Mouse (Mus musculus): Measurements from ENCODE around the gene Rexo2.
"Not testable (repeated sequence)": the region's sequence is repeated elsewhere in the genome, so short reads cannot be mapped to it uniquely, and the experiment has no call there.

The Rexo2 gene

DNA sequence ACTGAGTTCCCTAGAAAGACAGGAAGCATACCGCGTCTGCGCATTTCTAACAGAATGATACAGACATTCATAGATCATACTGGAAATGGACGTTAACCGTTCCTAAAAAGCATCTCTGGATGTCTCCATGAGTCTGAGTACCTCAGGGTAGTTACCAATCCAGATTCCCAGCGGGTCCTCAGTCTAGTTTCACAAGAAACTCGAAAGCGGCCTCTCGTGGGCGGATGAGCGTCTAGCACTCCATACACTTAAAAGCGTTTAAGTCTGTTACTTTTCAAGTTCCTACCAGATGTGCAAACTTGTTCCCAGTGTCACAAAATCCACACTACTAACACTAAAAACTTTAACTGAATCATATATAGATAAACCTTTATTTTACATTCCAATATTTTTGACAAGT lies 7.3 kb downstream of the Rexo2 start:
- no peak for DNase-seq (ENCODE audit: extremely low spot score)

GRCm38 (mm10) chr9:48472441-48473025 lies 7.9 kb downstream of the Rexo2 start:
- DNase-seq (ENCODE audit: extremely low spot score), result no peak

- not testable (repeated sequence) for DNase-seq (ENCODE audit: extremely low spot score)
Observed at GRCm38 (mm10) chr9:48467471-48467870, 13.0 kb downstream of the Rexo2 start.

DNA sequence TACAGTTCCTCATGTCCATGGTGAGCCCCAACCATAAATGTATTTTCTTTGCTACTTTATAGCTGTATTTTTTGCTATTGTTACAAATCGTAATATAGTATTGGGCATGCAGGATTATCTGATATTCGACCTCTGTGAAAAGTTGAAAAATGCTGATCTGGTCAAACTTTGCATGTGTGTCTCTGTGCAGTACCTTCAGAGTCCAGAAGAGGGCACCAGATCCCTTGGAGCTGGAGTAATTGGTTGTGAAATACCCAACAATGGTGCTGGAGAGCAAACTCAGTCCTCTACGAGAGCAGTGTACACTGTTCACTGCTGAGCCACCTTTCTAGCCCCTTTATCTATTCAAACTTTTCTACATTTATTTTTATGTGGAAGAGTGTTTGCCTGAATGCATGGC lies 13.6 kb downstream of the Rexo2 start:
- peak; percentile 53 for DNase-seq (ENCODE audit: extremely low spot score)

- DNase-seq (ENCODE audit: extremely low spot score), result no peak
Observed at GRCm38 (mm10) chr9:48465671-48466070, 14.8 kb downstream of the Rexo2 start.

- DNase-seq (ENCODE audit: extremely low spot score), result no peak
Observed at GRCm38 (mm10) chr9:48461545-48461944, 18.9 kb downstream of the Rexo2 start.

DNA sequence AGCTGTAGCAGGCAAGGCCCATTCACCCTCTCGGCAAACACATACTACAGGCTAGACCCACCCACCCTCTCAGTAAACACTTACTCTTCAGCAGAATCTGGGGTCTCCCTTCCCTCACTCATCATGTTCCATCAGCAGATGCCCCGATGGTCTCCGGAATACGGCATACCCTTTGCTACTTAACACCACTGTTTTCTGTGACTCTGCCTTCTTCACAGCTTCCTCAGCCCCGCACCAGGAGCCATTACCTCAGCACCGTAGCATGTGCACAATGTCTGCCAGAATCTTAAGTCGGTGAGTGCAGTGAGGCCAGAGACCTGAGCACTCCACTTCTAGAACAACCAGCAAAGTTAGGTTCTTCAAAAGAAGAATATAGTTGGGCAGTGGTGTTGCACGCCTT lies 19.7 kb downstream of the Rexo2 start:
- no peak for DNase-seq (ENCODE audit: extremely low spot score)

GRCm38 (mm10) chr9:48459391-48459790 lies 21.0 kb downstream of the Rexo2 start:
- no peak for DNase-seq (ENCODE audit: extremely low spot score)

GRCm38 (mm10) chr9:48458879-48459278 lies 21.5 kb downstream of the Rexo2 start:
- no peak for DNase-seq (ENCODE audit: extremely low spot score)

DNA sequence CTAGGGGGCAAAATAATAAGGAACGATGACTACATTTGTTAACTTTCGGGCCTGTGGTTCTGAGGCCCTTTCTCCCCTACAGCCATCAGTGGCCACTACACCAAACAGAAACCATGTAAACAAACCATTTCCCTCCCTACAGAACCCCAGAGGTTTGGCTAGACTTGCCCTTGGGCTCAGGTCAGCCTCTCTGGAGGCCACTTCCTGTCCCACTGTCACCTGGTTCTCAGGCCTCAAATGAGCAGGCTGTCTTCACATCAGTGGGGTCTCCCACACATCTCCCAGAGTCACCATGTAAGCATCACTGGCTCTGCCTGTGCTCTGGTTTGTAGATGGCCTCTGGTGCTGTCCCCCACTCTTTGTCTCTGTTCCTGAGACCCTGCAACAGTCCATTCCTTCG lies 24.5 kb downstream of the Rexo2 start:
- no peak for DNase-seq (ENCODE audit: extremely low spot score)

DNA sequence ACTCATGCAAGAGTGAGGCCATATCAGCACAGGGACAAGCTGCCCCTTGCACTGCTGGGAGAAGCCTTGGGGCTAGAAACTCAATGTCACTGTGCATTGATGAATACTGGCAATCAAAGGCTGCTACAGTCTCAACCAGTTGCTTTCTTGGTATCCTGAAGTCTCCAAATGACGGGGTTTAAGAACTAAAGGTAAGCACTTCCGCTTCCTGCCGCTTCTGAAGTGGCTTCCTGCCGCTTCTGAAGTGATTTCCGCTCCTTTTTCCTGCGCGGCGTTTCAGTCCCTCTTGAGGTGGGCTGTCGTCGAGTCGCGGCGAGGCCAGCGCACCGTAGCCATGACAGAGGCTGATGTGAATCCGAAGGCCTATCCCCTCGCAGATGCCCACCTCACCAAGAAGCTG lies 30.4 kb downstream of the Rexo2 start:
- no peak for DNase-seq (ENCODE audit: extremely low spot score)

DNA sequence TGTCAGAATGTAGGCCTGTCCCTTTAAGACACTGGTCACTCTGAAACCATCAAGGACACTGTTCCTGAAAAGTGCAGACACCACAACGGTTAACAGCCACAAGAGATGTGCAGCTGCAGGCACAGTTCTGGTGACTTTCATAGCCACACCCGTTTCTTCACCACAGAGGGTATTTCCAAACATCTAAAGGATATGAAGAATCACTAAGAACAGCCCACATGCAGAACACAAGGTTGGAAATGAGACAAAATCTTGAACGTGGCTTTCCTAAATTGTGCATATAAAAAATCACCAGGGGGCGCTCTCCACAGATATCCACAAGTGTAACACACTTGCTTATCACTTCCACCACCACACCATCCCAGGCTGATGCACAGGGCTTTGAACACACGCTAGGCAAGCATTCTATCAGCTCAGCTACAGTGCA lies 32.6 kb downstream of the Rexo2 start:
- peak; percentile 28 for DNase-seq (ENCODE audit: extremely low spot score)

- DNase-seq (ENCODE audit: extremely low spot score), result no peak
Observed at GRCm38 (mm10) chr9:48444821-48445220, 35.6 kb downstream of the Rexo2 start.

DNA sequence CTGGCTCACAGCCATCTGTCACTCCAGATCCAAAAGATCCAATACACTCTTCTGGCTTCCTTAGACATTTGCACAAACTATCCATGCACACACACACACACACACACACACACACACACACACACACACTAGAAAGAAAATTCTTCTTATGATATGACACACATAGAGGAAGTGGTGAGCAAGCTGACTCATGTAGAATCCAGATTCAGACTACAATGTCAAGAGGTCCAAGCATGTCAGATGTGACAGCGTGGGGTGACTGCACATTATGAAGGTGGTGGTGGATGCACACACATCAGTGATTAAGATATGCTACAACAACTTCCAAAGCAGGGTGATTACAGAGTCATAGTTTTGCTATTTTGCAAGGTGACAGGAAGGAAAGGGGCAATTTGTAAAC lies 36.5 kb downstream of the Rexo2 start:
- no peak for DNase-seq (ENCODE audit: extremely low spot score)

GRCm38 (mm10) chr9:48432449-48432848 lies 48.0 kb downstream of the Rexo2 start:
- no peak for DNase-seq (ENCODE audit: extremely low spot score)

- DNase-seq (ENCODE audit: extremely low spot score), result no peak
Observed at GRCm38 (mm10) chr9:48427176-48427575, 53.2 kb downstream of the Rexo2 start.

GRCm38 (mm10) chr9:48423256-48423655 lies 57.2 kb downstream of the Rexo2 start:
- DNase-seq (ENCODE audit: extremely low spot score), result no peak

- DNase-seq (ENCODE audit: extremely low spot score), result no peak
Observed at GRCm38 (mm10) chr9:48422382-48422781, 58.0 kb downstream of the Rexo2 start.

DNA sequence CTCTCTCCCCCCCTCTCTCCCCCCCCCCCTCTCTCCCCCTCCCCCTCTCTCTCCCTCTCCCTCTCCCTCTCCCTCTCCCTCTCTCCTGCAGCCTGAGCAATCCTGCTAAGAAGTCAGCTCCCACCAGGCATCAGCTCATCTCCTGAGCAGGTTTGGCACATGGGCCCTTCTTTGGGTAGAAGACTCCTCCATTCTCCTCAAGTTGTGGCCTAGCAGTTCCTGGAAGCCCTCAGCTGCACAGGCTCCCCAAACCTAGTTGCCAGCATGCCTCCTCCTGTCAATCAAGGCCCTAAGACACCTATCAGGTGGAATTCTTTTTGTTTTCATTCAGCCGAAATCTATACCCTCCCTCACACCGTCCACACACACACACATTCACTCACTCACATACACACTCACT lies 58.9 kb downstream of the Rexo2 start:
- no peak for DNase-seq (ENCODE audit: extremely low spot score)

- DNase-seq (ENCODE audit: extremely low spot score), result no peak
Observed at GRCm38 (mm10) chr9:48421029-48421428, 59.4 kb downstream of the Rexo2 start.

DNA sequence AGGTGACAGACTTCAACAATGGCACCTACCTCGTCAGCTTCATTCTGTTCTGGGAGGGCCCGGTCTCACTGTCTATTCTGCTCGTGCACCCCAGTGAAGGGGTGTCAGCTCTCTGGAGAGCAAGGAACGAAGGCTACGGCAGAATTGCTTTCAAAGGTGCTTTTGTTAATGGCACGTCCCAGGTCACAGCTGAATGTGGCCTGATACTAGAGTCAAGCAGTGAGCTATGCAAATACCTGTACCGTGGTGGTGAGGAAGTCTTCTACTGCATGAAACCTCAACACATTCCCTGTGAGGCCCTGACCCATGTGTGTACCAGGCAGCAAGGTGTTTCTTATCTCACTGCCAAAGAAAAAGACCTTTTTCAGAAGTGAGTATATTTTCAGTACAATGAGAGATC lies 60.0 kb downstream of the Rexo2 start:
- no peak for DNase-seq (ENCODE audit: extremely low spot score)

DNA sequence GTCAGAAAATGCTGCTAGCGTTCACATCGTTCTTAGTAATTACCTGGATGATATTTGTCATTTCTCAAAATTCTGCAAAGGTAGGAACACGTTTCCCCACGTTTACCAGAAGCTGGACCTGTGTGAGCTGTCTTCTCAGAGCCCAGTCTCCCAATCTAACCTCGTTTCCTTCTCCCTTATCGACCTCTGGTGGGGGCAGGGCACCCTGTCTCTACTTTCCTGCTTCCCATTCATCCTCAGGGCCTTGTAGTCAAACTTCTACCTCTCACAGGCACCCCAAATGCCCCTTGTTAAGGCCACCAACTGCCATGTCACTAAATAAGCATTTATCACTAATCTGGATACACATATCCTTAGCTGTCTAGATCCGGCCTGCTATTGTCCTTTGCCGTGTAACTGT lies 61.6 kb downstream of the Rexo2 start:
- DNase-seq (ENCODE audit: extremely low spot score), result no peak

All from embryo, embryonic 9.5 days (tissue).